Mouse (Mus musculus) gastrocnemius, postnatal 10 days (tissue): Measurements from ENCODE around the gene Pnmal2. TPM values are rescaled to one million over a fixed set of nuclear protein-coding genes. Genes with fewer than 3 reads are reported as not detected.
"Not testable (repeated sequence)": the region's sequence is repeated elsewhere in the genome, so short reads cannot be mapped to it uniquely, and the experiment has no call there.

Experiments
- DNase-seq: peaks from one replicate; pipeline ENCODE4 v3.0.0; 2021; ENCODE audit warnings: mixed read lengths
- total RNA-seq, 2 experiments: library from RNA; stranded (reverse); gene quantifications; 2 replicates each; pipeline ENCODE4 v1.2.3; 2021

Gene Pnmal2
- total RNA-seq, 2 experiments from 2014 or later, result 20.6 to 24.5 TPM

GRCm38 (mm10) chr7:16942861-16943260 is 1.6 kb upstream of the Pnmal2 start:
- no peak for DNase-seq

GRCm38 (mm10) chr7:16944808-16945315 is 380 bp downstream of the Pnmal2 start:
- peak; percentile 28 for DNase-seq

GRCm38 (mm10) chr7:16945419-16945818 is 937 bp downstream of the Pnmal2 start:
- DNase-seq, result peak; percentile 34

- DNase-seq, result peak; percentile 61
Measured at GRCm38 (mm10) chr7:16946441-16947348, 2.2 kb downstream of the Pnmal2 start.

GRCm38 (mm10) chr7:16947349-16947895 is 2.9 kb downstream of the Pnmal2 start:
- DNase-seq, result peak; percentile 37

GRCm38 (mm10) chr7:16947959-16948361 is 3.5 kb downstream of the Pnmal2 start:
- peak; percentile 74 for DNase-seq

- DNase-seq, result no peak
Measured at GRCm38 (mm10) chr7:16948923-16949458, 4.5 kb downstream of the Pnmal2 start.

GRCm38 (mm10) chr7:16949908-16950841 is 5.7 kb downstream of the Pnmal2 start:
- DNase-seq, result peak; percentile 81

- peak; percentile 75 for DNase-seq
Measured at GRCm38 (mm10) chr7:16950861-16951635, 6.6 kb downstream of the Pnmal2 start.

- DNase-seq, result not testable (repeated sequence)
Measured at GRCm38 (mm10) chr7:16953776-16954175, 9.3 kb downstream of the Pnmal2 start.

GRCm38 (mm10) chr7:16955712-16956111 is 11.2 kb downstream of the Pnmal2 start:
- no peak for DNase-seq

GRCm38 (mm10) chr7:16956410-16957265 is 12.2 kb downstream of the Pnmal2 start:
- DNase-seq, result no peak

- DNase-seq, result no peak
Measured at GRCm38 (mm10) chr7:16959539-16960187, 15.2 kb downstream of the Pnmal2 start, which contains the start of gene Pnmal1. Gene Pnmal1, plus strand, starts transcription at chr7:16959679.

GRCm38 (mm10) chr7:16961678-16962077 is 17.2 kb downstream of the Pnmal2 start:
- DNase-seq, result no peak

GRCm38 (mm10) chr7:16968414-16968813 is 23.9 kb downstream of the Pnmal2 start:
- no peak for DNase-seq

GRCm38 (mm10) chr7:16971160-16971559 is 26.7 kb downstream of the Pnmal2 start:
- no peak for DNase-seq

GRCm38 (mm10) chr7:16974018-16974417 is 29.5 kb downstream of the Pnmal2 start:
- DNase-seq, result peak; percentile 30

- DNase-seq, result no peak
Measured at GRCm38 (mm10) chr7:16976298-16976697, 31.8 kb downstream of the Pnmal2 start.

GRCm38 (mm10) chr7:16978173-16978572 is 33.7 kb downstream of the Pnmal2 start:
- no peak for DNase-seq
